Mouse (Mus musculus): ENCODE measurements around the gene Slc10a7.

DNA sequence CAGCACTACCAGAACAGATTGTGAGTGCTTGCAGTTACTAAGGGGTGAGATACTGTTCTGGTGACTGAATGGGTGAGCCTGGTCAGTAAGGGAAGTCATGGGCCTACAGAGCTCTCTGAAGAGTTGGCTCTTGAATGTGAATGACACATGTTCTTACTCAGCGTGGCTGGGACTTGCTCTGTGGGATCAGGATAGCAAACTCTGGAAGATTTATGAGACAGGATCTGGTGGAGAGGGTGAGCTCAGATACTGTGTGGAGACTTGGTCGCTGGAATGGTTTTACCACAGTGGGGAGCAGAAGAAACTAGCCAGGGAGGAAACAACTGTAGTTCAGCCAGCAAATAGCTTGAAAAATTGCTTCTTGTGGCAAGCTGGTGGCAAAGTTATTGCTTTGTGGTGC lies 35.4 kb downstream of the Slc10a7 start:
- TF ChIP-seq POLR2A (IDR thresholded peaks at IDR 0.05; ENCODE audit: insufficient read depth, low read depth, low read length), result no peak
- no peak for TF ChIP-seq CTCF (IDR thresholded peaks at IDR 0.05; ENCODE audit: insufficient read depth, low read depth, low read length)

Data from olfactory bulb, adult 2 months (tissue).